Mouse (Mus musculus): ENCODE data around the gene Patl2. TPM values are rescaled to one million over a fixed set of nuclear protein-coding genes. Genes with fewer than 3 reads are reported as not detected.

The Patl2 gene
- polyA plus RNA-seq (2015; fragmentation: Nextera tagmentation; extraction: Ambion mirVana) = not detected in 2 replicates

GRCm38 (mm10) chr2:122186106-122186505, at the start of gene Patl2, which contains the start of gene Terb2:
Gene Patl2, minus strand, starts transcription at chr2:122186189.
Gene Terb2, plus strand, starts transcription at chr2:122186272.
- Histone ChIP-seq H3K4me1 (replicated peaks) (no peaks in the 10 kb centered on the region), H3K27me3 (no peaks in the 10 kb centered on the region), H3K27ac (no peak within 1 kb of the TSS), H3K4me2 (no peak within 1 kb of the TSS), H3K36me3 (no peaks in the 10 kb centered on the region), H3K9ac (no peak within 1 kb of the TSS), H3K4me3 (no peak within 1 kb of the TSS), H3K9me3 (no peaks in the 10 kb centered on the region)
- no peak for ATAC-seq (ENCODE audit: low FRiP score)
- 84% methylated on average over 17 of the region's 17 CpGs for WGBS

- Histone ChIP-seq H3K9ac (peak overlapping the region; percentile 70), H3K27me3 (no peaks in the 10 kb centered on the region), H3K4me2 (peak overlapping the region; percentile 67), H3K4me1 (replicated peaks) (peaks cover 10% of the 10 kb centered on the region), H3K4me3 (peak overlapping the region; percentile 58), H3K36me3 (no peaks in the 10 kb centered on the region), H3K27ac (no peak overlapping the region), H3K9me3 (no peaks in the 10 kb centered on the region)
- no peak for ATAC-seq (ENCODE audit: low FRiP score)
- 84% methylated on average over 2 of the region's 2 CpGs for WGBS
Measured at GRCm38 (mm10) chr2:122235425-122235824, 49.4 kb upstream of the Patl2 start.

GRCm38 (mm10) chr2:122234611-122235288, 48.8 kb upstream of the Patl2 start, which contains the start of gene Sord:
Gene Sord, plus strand, starts transcription at chr2:122234749.
- ATAC-seq (ENCODE audit: low FRiP score) = peak; percentile 95
- H3K4me1 ChIP-seq (replicated peaks) = peaks cover 10% of the 10 kb centered on the region
- H3K36me3 ChIP-seq = no peaks in the 10 kb centered on the region
- H3K27ac ChIP-seq = peak within 1 kb of the TSS; percentile 78
- H3K27me3 ChIP-seq = no peaks in the 10 kb centered on the region
- H3K4me3 ChIP-seq = peak within 1 kb of the TSS; percentile 58
- under 1% methylated on average over 35 of the region's 35 CpGs for WGBS
- peak within 1 kb of the TSS; percentile 70 for H3K9ac ChIP-seq
- no peaks in the 10 kb centered on the region for H3K9me3 ChIP-seq
- H3K4me2 ChIP-seq = peak within 1 kb of the TSS; percentile 67

- peak; percentile 52 for ATAC-seq (ENCODE audit: low FRiP score)
- 6% methylated on average over 26 of the region's 26 CpGs for WGBS
- H3K27ac ChIP-seq = peak overlapping the region; percentile 78
- peak overlapping the region; percentile 70 for H3K9ac ChIP-seq
- H3K4me3 ChIP-seq = peak overlapping the region; percentile 58
- H3K4me1 ChIP-seq (replicated peaks) = peaks cover 10% of the 10 kb centered on the region
- peak overlapping the region; percentile 67 for H3K4me2 ChIP-seq
- no peaks in the 10 kb centered on the region for H3K27me3 ChIP-seq
- no peaks in the 10 kb centered on the region for H3K9me3 ChIP-seq
- no peaks in the 10 kb centered on the region for H3K36me3 ChIP-seq
Measured at GRCm38 (mm10) chr2:122233759-122234557, 48.0 kb upstream of the Patl2 start.

- H3K9ac ChIP-seq = no peak overlapping the region
- 60% methylated on average over 5 of the region's 5 CpGs for WGBS
- no peaks in the 10 kb centered on the region for H3K36me3 ChIP-seq
- no peak overlapping the region; the same call in 1 of the 2 replicates for H3K4me3 ChIP-seq
- ATAC-seq (ENCODE audit: low FRiP score) = no peak
- H3K27me3 ChIP-seq = no peaks in the 10 kb centered on the region
- no peaks in the 10 kb centered on the region for H3K9me3 ChIP-seq
- H3K4me1 ChIP-seq (replicated peaks) = peaks cover 10% of the 10 kb centered on the region
- peak overlapping the region; percentile 67 for H3K4me2 ChIP-seq
- H3K27ac ChIP-seq = no peak overlapping the region
Measured at GRCm38 (mm10) chr2:122233341-122233740, 47.4 kb upstream of the Patl2 start.

- 68% methylated on average over 9 of the region's 9 CpGs for WGBS
- Histone ChIP-seq H3K4me3 (no peak overlapping the region), H3K9ac (no peak overlapping the region), H3K27ac (no peak overlapping the region), H3K27me3 (no peaks in the 10 kb centered on the region), H3K9me3 (no peaks in the 10 kb centered on the region), H3K4me2 (no peak overlapping the region), H3K36me3 (no peaks in the 10 kb centered on the region), H3K4me1 (replicated peaks) (peaks cover 10% of the 10 kb centered on the region)
- no peak for ATAC-seq (ENCODE audit: low FRiP score)
Measured at GRCm38 (mm10) chr2:122231616-122232015, 45.6 kb upstream of the Patl2 start.

- peaks cover 10% of the 10 kb centered on the region for H3K4me1 ChIP-seq (replicated peaks)
- H3K9me3 ChIP-seq = no peaks in the 10 kb centered on the region
- WGBS = 92% methylated on average over 6 of the region's 6 CpGs
- ATAC-seq (ENCODE audit: low FRiP score) = no peak
- no peak overlapping the region for H3K4me3 ChIP-seq
- H3K4me2 ChIP-seq = no peak overlapping the region
- H3K27me3 ChIP-seq = no peaks in the 10 kb centered on the region
- H3K9ac ChIP-seq = no peak overlapping the region
- H3K36me3 ChIP-seq = no peaks in the 10 kb centered on the region
- H3K27ac ChIP-seq = no peak overlapping the region
Measured at GRCm38 (mm10) chr2:122230395-122230794, 44.4 kb upstream of the Patl2 start.

GRCm38 (mm10) chr2:122223654-122224053, 37.7 kb upstream of the Patl2 start:
- Histone ChIP-seq H3K9me3 (no peaks in the 10 kb centered on the region), H3K4me1 (replicated peaks) (no peaks in the 10 kb centered on the region), H3K4me3 (no peak overlapping the region), H3K27ac (no peak overlapping the region), H3K9ac (no peak overlapping the region), H3K36me3 (no peaks in the 10 kb centered on the region), H3K4me2 (no peak overlapping the region), H3K27me3 (no peaks in the 10 kb centered on the region)
- no peak for ATAC-seq (ENCODE audit: low FRiP score)

- 95% methylated on average over 5 of the region's 5 CpGs for WGBS
- no peak for ATAC-seq (ENCODE audit: low FRiP score)
- Histone ChIP-seq H3K36me3 (no peaks in the 10 kb centered on the region), H3K4me2 (no peak overlapping the region), H3K9me3 (no peaks in the 10 kb centered on the region), H3K27ac (no peak overlapping the region), H3K27me3 (no peaks in the 10 kb centered on the region), H3K4me3 (no peak overlapping the region), H3K9ac (no peak overlapping the region), H3K4me1 (replicated peaks) (no peaks in the 10 kb centered on the region)
Measured at GRCm38 (mm10) chr2:122222272-122222671, 36.3 kb upstream of the Patl2 start.

GRCm38 (mm10) chr2:122221798-122222197, 35.8 kb upstream of the Patl2 start:
- Histone ChIP-seq H3K4me2 (no peak overlapping the region), H3K36me3 (no peaks in the 10 kb centered on the region), H3K27ac (no peak overlapping the region), H3K9ac (no peak overlapping the region), H3K9me3 (no peaks in the 10 kb centered on the region), H3K4me1 (replicated peaks) (no peaks in the 10 kb centered on the region), H3K27me3 (no peaks in the 10 kb centered on the region), H3K4me3 (no peak overlapping the region)
- no peak for ATAC-seq (ENCODE audit: low FRiP score)
- WGBS = 60% methylated on average over 5 of the region's 5 CpGs

- H3K36me3 ChIP-seq = no peaks in the 10 kb centered on the region
- no peak overlapping the region for H3K4me2 ChIP-seq
- H3K4me1 ChIP-seq (replicated peaks) = no peaks in the 10 kb centered on the region
- H3K9ac ChIP-seq = no peak overlapping the region
- H3K27me3 ChIP-seq = no peaks in the 10 kb centered on the region
- no peak overlapping the region for H3K4me3 ChIP-seq
- H3K27ac ChIP-seq = no peak overlapping the region
- ATAC-seq (ENCODE audit: low FRiP score) = no peak
- WGBS = 83% methylated on average over 4 of the region's 4 CpGs
- no peaks in the 10 kb centered on the region for H3K9me3 ChIP-seq
Measured at GRCm38 (mm10) chr2:122221378-122221777, 35.4 kb upstream of the Patl2 start.

- H3K27me3 ChIP-seq = no peaks in the 10 kb centered on the region
- H3K27ac ChIP-seq = no peak overlapping the region
- no peak overlapping the region for H3K4me3 ChIP-seq
- H3K4me2 ChIP-seq = no peak overlapping the region
- H3K36me3 ChIP-seq = no peaks in the 10 kb centered on the region
- H3K9me3 ChIP-seq = no peaks in the 10 kb centered on the region
- 68% methylated on average over 2 of the region's 2 CpGs for WGBS
- ATAC-seq (ENCODE audit: low FRiP score) = no peak
- no peak overlapping the region for H3K9ac ChIP-seq
- no peaks in the 10 kb centered on the region for H3K4me1 ChIP-seq (replicated peaks)
Measured at GRCm38 (mm10) chr2:122218234-122218633, 32.2 kb upstream of the Patl2 start.
